Mouse (Mus musculus): ENCODE measurements around the gene Chl1.

DNA sequence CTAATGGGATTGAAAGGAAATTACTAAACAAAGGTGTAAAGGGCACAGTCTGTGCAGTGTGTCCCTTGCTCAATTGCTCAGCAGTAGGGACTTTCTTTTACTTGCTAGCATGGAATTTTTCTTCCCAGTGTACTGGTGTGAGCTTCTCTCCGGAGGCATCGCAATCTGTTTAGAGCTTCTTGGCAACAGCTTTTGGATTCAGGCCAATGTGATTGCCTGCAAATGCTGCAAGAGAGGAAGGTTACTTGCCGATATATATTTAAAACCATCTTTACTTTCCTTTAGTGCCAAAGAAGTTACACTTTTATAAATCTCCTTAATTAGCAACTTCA is 48.5 kb downstream of the Chl1 start:
- TF ChIP-seq CTCF (IDR thresholded peaks at IDR 0.05; ENCODE audit: low read depth, low read length), result no peak
- no peak for TF ChIP-seq TAL1 (conservative IDR thresholded peaks at IDR 0.05; ENCODE audit: low read depth, low read length)

All from G1E (cell line).